In genomic region chr17:64603134-64603533, GRCm38 (mm10) we compare ENCODE assay signal across 8 mouse cellular contexts. TPM values are rescaled to one million over a fixed set of nuclear protein-coding genes. Genes with fewer than 3 reads are reported as not detected.
A peak's percentile ranks its signal among the peaks of the same experiment; 100 is the strongest.
DNase-seq lines count a peak whose midpoint lies in the region; ATAC-seq lines count a peak whose summit lies in the region.

No protein-coding gene starts in this region.

- peaks cover 6 to 19% of the 10 kb centered on the region in 2 experiments; a peak in 2 of 4 replicates for H3K4me1 ChIP-seq in heart, embryonic 14.5 days (ENCODE audit: control insufficient read depth in 2 of 2, insufficient read depth in 2 of 2, low read length in 2 of 2)
- peaks cover 18% of the 10 kb centered on the region for H3K4me1 ChIP-seq in heart, embryonic 16.5 days (ENCODE audit: control insufficient read depth, insufficient read depth, low read length)
- H3K4me1 ChIP-seq in midbrain, embryonic 10.5 days, result peaks cover 56% of the 10 kb centered on the region

- H3K27me3 ChIP-seq in heart, embryonic 14.5 days (ENCODE audit: control insufficient read depth, insufficient read depth, low read length), result no peaks in the 10 kb centered on the region
- no peaks in the 10 kb centered on the region for H3K27me3 ChIP-seq in heart, embryonic 16.5 days (ENCODE audit: control insufficient read depth, insufficient read depth, low read length)
- H3K27me3 ChIP-seq in midbrain, embryonic 10.5 days (ENCODE audit: low read depth, poor library complexity, severe bottlenecking), result peaks cover 7% of the 10 kb centered on the region; the same call in 1 of the 2 replicates

- WGBS in heart, embryonic 14.5 days, result 81% methylated on average over 9 of the region's 9 CpGs
- 71% methylated on average over 9 of the region's 9 CpGs for WGBS in heart, embryonic 16.5 days
- WGBS in midbrain, embryonic 10.5 days, result 77% methylated on average over 9 of the region's 9 CpGs

- peak overlapping the region; percentile 87 for H3K4me2 ChIP-seq in heart, embryonic 14.5 days (ENCODE audit: low read length)
- peak overlapping the region; percentile 97 for H3K4me2 ChIP-seq in heart, embryonic 16.5 days (ENCODE audit: low read depth, low read length)

- intact Hi-C loops in heart, postnatal 36 days (cut with DNase I), result loop anchor here (2.0 to 5.0 kb wide), 2 partner anchors 114 to 269 kb away; no protein-coding TSS in a partner anchor

- 0 out of 2 replicates have a peak, but pooled peaks cover 4% of the 10 kb centered on the region for H3K36me3 ChIP-seq in heart, embryonic 14.5 days (ENCODE audit: control insufficient read depth, insufficient read depth, low read length)
- no peaks in the 10 kb centered on the region for H3K36me3 ChIP-seq in heart, embryonic 16.5 days (ENCODE audit: control insufficient read depth, insufficient read depth)
- no peaks in the 10 kb centered on the region for H3K36me3 ChIP-seq in midbrain, embryonic 10.5 days

- no peak for DNase-seq in heart, postnatal 36 days
- peak; percentile 79 for DNase-seq in NIH3T3 (ENCODE audit: low read depth)
- no peak for DNase-seq in midbrain, embryonic 10.5 days (ENCODE audit: low spot score)
- DNase-seq in cerebellum, postnatal 25 days, result no peak
- DNase-seq in embryo, embryonic 10 days (ENCODE audit: low spot score), result no peak

- H3K4me3 ChIP-seq in heart, embryonic 14.5 days (ENCODE audit: control insufficient read depth in 1 of 2, insufficient read depth in 1 of 2, low read depth in 1 of 2, low read length in 2 of 2), result peak overlapping the region in 1 of 2 experiments; percentile 88; a peak in 2 of 4 replicates
- H3K4me3 ChIP-seq in heart, embryonic 16.5 days (ENCODE audit: low read length), result peak overlapping the region; percentile 89
- H3K4me3 ChIP-seq in midbrain, embryonic 10.5 days, result peak overlapping the region; percentile 87

- H3K9me3 ChIP-seq in heart, embryonic 14.5 days (ENCODE audit: control insufficient read depth, low read length), result no peaks in the 10 kb centered on the region
- no peaks in the 10 kb centered on the region for H3K9me3 ChIP-seq in heart, embryonic 16.5 days (replicated peaks; ENCODE audit: control insufficient read depth, low read length)
- no peaks in the 10 kb centered on the region for H3K9me3 ChIP-seq in midbrain, embryonic 10.5 days (replicated peaks)

- H3K9ac ChIP-seq in heart, embryonic 14.5 days (ENCODE audit: low read length), result peak overlapping the region; percentile 93; the same call in 1 of the 2 replicates
- H3K9ac ChIP-seq in heart, embryonic 16.5 days (ENCODE audit: low read length), result 0 out of 2 replicates have a peak overlapping the region, but pooled peaks have one; percentile 26

- ATAC-seq in heart, embryonic 14.5 days (ENCODE audit: insufficient number of reproducible peaks, insufficient read depth, low FRiP score, low read depth), result no peak
- no peak for ATAC-seq in heart, embryonic 16.5 days (replicated peaks; ENCODE audit: extremely low read depth, insufficient read depth, low FRiP score)
- ATAC-seq in granulocyte monocyte progenitor cell, adult 5-6 weeks (replicated peaks; ENCODE audit: poor library complexity, severe bottlenecking), result no peak

- H3K27ac ChIP-seq in heart, embryonic 14.5 days (replicated peaks in 1 of 2; ENCODE audit: control insufficient read depth in 1 of 2, insufficient read depth in 1 of 2, low read depth in 2 of 2, low read length in 2 of 2), result no peak overlapping the region
- no peak overlapping the region for H3K27ac ChIP-seq in heart, embryonic 16.5 days (ENCODE audit: low read length)
- H3K27ac ChIP-seq in midbrain, embryonic 10.5 days (replicated peaks), result no peak overlapping the region

RNA-seq across cellular contexts. Expression of gene Man2a1, which starts 2.6 kb away (rescaled TPM):
- 3.7 and 5.7 TPM in 2 replicates for polyA plus RNA-seq in heart, embryonic 14.5 days (2014; fragmentation: Nextera tagmentation; extraction: Ambion mirVana)
- total RNA-seq in heart, postnatal 36 days (2021), result 10 to 100 TPM; 16.4 to 21.9 TPM
- 6.3 and 6.9 TPM in 2 replicates for polyA plus RNA-seq in heart, embryonic 16.5 days (2015; fragmentation: Nextera tagmentation; extraction: Ambion mirVana)
- 3.9 and 4.3 TPM in 2 replicates for polyA plus RNA-seq in midbrain, embryonic 10.5 days (2016; fragmentation: Nextera tagmentation; extraction: Ambion mirVana)
- 25.0 and 45.5 TPM in 2 replicates for total RNA-seq in granulocyte monocyte progenitor cell, adult 5-6 weeks (2014; fragmentation: Nextera tagmentation)
- total RNA-seq in granulocyte monocyte progenitor cell, adult 5-6 weeks (2017), result 39.4 and 40.5 TPM in 2 replicates
